Comparison of ENCODE assay signal across 9 mouse cellular contexts in genomic region chr1:133917456-133918087, GRCm38 (mm10). TPM values are rescaled to one million over a fixed set of nuclear protein-coding genes. Genes with fewer than 3 reads are reported as not detected.
DNase-seq lines count a peak whose midpoint lies in the region; ATAC-seq and TF ChIP-seq lines count a peak whose summit lies in the region.
"Had no signal": no experiment of that assay in that cellular context is flagged by ENCODE, and none has a peak within 500 bp of the region (broad histone marks: within the 10 kb centered on the region; RNA-seq: fewer than 3 reads in every experiment).

No protein-coding gene starts in this region.

- intact Hi-C loops in gastrocnemius, adult 2 months (cut with DNase I), result no loop called here

- 46% methylated on average over 11 of the region's 11 CpGs for WGBS in liver, postnatal 0 days (ENCODE audit: insufficient replicate concordance)
- WGBS in intestine, embryonic 15.5 days, result 33% methylated on average over 11 of the region's 11 CpGs
- WGBS in thymus, adult 2 months, result 84% methylated on average over 11 of the region's 11 CpGs

- peak overlapping the region; percentile 3; the same call in 1 of the 2 replicates for H3K4me2 ChIP-seq in liver, postnatal 0 days (ENCODE audit: low read depth, low read length)
- H3K4me2 ChIP-seq in intestine, embryonic 15.5 days (replicated peaks), result no peak overlapping the region

- H3K9me3 ChIP-seq in liver, postnatal 0 days (ENCODE audit: low read length), result no peaks in the 10 kb centered on the region
- H3K9me3 ChIP-seq in intestine, embryonic 15.5 days, result no peaks in the 10 kb centered on the region
- H3K9me3 ChIP-seq: G1E had no signal

- TF ChIP-seq CTCF in liver, postnatal 0 days (IDR thresholded peaks at IDR 0.05; ENCODE audit: low read depth), result no peak
- no peak for TF ChIP-seq CTCF in gastrocnemius, adult 2 months (IDR thresholded peaks at IDR 0.05)
- TF ChIP-seq CTCF in thymus, adult 2 months (IDR thresholded peaks at IDR 0.05; ENCODE audit: borderline replicate concordance, control insufficient read depth, extremely low read depth, insufficient read depth, low read length, poor library complexity), result no peak

- no peak for TF ChIP-seq EP300 in liver, postnatal 0 days (IDR thresholded peaks at IDR 0.05; ENCODE audit: low read depth)

- peak overlapping the region; percentile 53 for H3K27ac ChIP-seq in liver, postnatal 0 days (ENCODE audit: low read depth)
- H3K27ac ChIP-seq in gastrocnemius, adult 2 months, result peak overlapping the region; percentile 87
- 0 out of 2 replicates have a peak overlapping the region, but pooled peaks have one; percentile 24 for H3K27ac ChIP-seq in intestine, embryonic 15.5 days
- H3K27ac ChIP-seq in thymus, adult 2 months (ENCODE audit: control insufficient read depth, insufficient read depth, low read length), result no peak overlapping the region

- no peaks in the 10 kb centered on the region for H3K27me3 ChIP-seq in liver, postnatal 0 days (ENCODE audit: insufficient read depth, low read length)
- no peaks in the 10 kb centered on the region for H3K27me3 ChIP-seq in intestine, embryonic 15.5 days (replicated peaks)
- H3K27me3 ChIP-seq in thymus, adult 2 months (ENCODE audit: control insufficient read depth, insufficient read depth, low read length), result no peaks in the 10 kb centered on the region

- no peak overlapping the region for H3K4me3 ChIP-seq in liver, postnatal 0 days (ENCODE audit: low read depth, low read length)
- H3K4me3 ChIP-seq in gastrocnemius, adult 2 months, result peak overlapping the region; percentile 72
- H3K4me3 ChIP-seq in intestine, embryonic 15.5 days (replicated peaks), result no peak overlapping the region
- H3K4me3 ChIP-seq in thymus, adult 2 months (ENCODE audit: control insufficient read depth, insufficient read depth, low read length), result no peak overlapping the region

- H3K36me3 ChIP-seq in liver, postnatal 0 days (replicated peaks; ENCODE audit: insufficient read depth, low read length), result no peaks in the 10 kb centered on the region
- H3K36me3 ChIP-seq in intestine, embryonic 15.5 days, result no peaks in the 10 kb centered on the region
- no peaks in the 10 kb centered on the region for H3K36me3 ChIP-seq in thymus, adult 2 months (ENCODE audit: control insufficient read depth, insufficient read depth, low read length)
- H3K36me3 ChIP-seq: G1E had no signal

- no peaks in the 10 kb centered on the region for H3K4me1 ChIP-seq in liver, postnatal 0 days (ENCODE audit: insufficient read depth)
- peaks cover 46% of the 10 kb centered on the region for H3K4me1 ChIP-seq in intestine, embryonic 15.5 days (replicated peaks)
- H3K4me1 ChIP-seq in thymus, adult 2 months (replicated peaks; ENCODE audit: control insufficient read depth, insufficient read depth, low read length), result no peaks in the 10 kb centered on the region; the same call in 1 of the 2 replicates

- no peak for DNase-seq in liver, postnatal 0 days
- DNase-seq in liver, result no peak
- peak; percentile 75 for DNase-seq in gastrocnemius, adult 2 months
- DNase-seq in lung, postnatal 25 days (ENCODE audit: low spot score), result peak; percentile 45
- DNase-seq in cerebellum, postnatal 14 days, result no peak
- no peak for DNase-seq in thymus, adult 2 months

- H3K9ac ChIP-seq in liver, postnatal 0 days (replicated peaks), result no peak overlapping the region
- no peak overlapping the region for H3K9ac ChIP-seq in intestine, embryonic 15.5 days

- ATAC-seq in liver, postnatal 0 days, result no peak
- peak; percentile 8; the same call in 1 of the 2 replicates for ATAC-seq in intestine, embryonic 15.5 days
- ATAC-seq in activated CD4-positive, CD25-positive, alpha-beta regulatory T cell, adult 4 months, result no peak

- no peak for TF ChIP-seq POLR2A in thymus, adult 2 months (IDR thresholded peaks at IDR 0.05; ENCODE audit: control insufficient read depth, extremely low read depth, insufficient read depth, low read length, poor library complexity)

RNA-seq across cellular contexts. Expression of gene Prelp, which starts 3.6 kb away (rescaled TPM):
- 5.5 and 6.3 TPM in 2 replicates for polyA plus RNA-seq in liver, postnatal 0 days (2015; fragmentation: Nextera tagmentation; extraction: Ambion mirVana)
- total RNA-seq in gastrocnemius, adult 2 months (2021), result 10 to 100 TPM; 19.5 to 66.5 TPM
- polyA plus RNA-seq in intestine, embryonic 15.5 days (2015; fragmentation: Nextera tagmentation; extraction: Ambion mirVana), result 2.3 and 2.8 TPM in 2 replicates
- polyA plus RNA-seq in activated CD4-positive, CD25-positive, alpha-beta regulatory T cell, adult 4 months (2017; shearing (Covaris generic)), result not detected
- polyA plus RNA-seq in thymus, adult 2 months (2012; rRNA removed), result 10.7 and 13.3 TPM in 2 replicates

RNA-seq across cellular contexts. Expression of gene Optc, which starts 9.8 kb away (rescaled TPM):
- 0.11 and 0.14 TPM in 2 replicates for polyA plus RNA-seq in liver, postnatal 0 days (2015; fragmentation: Nextera tagmentation; extraction: Ambion mirVana)
- under 1 TPM in 1 of 2 experiments, not detected in 1; 0.13 TPM for total RNA-seq in gastrocnemius, adult 2 months (2021)
- polyA plus RNA-seq in intestine, embryonic 15.5 days (2015; fragmentation: Nextera tagmentation; extraction: Ambion mirVana), result 1.2 TPM in 2 replicates
- not detected for polyA plus RNA-seq in activated CD4-positive, CD25-positive, alpha-beta regulatory T cell, adult 4 months (2017; shearing (Covaris generic))
- 0.91 and 1.0 TPM in 2 replicates for polyA plus RNA-seq in thymus, adult 2 months (2012; rRNA removed)
- total RNA-seq: G1E had no signal
- polyA plus RNA-seq: G1E had no signal

Comparison
In these comparisons a context has a peak if more than half of its experiments do, and no peak if none do; other contexts are left out.
1. DNase-seq: peak in gastrocnemius, adult 2 months (single experiment) and lung, postnatal 25 days (single experiment); none in liver, postnatal 0 days (single experiment), liver (single experiment), cerebellum, postnatal 14 days (0 of 2) and thymus, adult 2 months (single experiment).